In genomic region chr13:41103841-41104525, GRCm38 (mm10) we compare ENCODE assay signal across 32 mouse cellular contexts. TPM values are rescaled to one million over a fixed set of nuclear protein-coding genes. Genes with fewer than 3 reads are reported as not detected.
DNase-seq lines count a peak whose midpoint lies in the region; ATAC-seq and TF ChIP-seq lines count a peak whose summit lies in the region.
"Had no signal": no experiment of that assay in that cellular context is flagged by ENCODE, and none has a peak within 500 bp of the region (broad histone marks: within the 10 kb centered on the region; RNA-seq: fewer than 3 reads in every experiment).

No protein-coding gene starts in this region.

- WGBS in liver, embryonic 16.5 days (ENCODE audit: insufficient replicate concordance) = 58% methylated on average over 12 of the region's 12 CpGs

- H3K9me3 ChIP-seq in MEL (replicated peaks; ENCODE audit: insufficient read depth, low read length) = no peaks in the 10 kb centered on the region
- no peaks in the 10 kb centered on the region for H3K9me3 ChIP-seq in liver, embryonic 16.5 days (replicated peaks; ENCODE audit: control insufficient read depth, low read length)
- H3K9me3 ChIP-seq: embryonic facial prominence, embryonic 12.5 days; forebrain, embryonic 12.5 days; heart, embryonic 15.5 days; hindbrain, embryonic 15.5 days; midbrain, embryonic 13.5 days had no signal

- H3K27ac ChIP-seq in MEL (ENCODE audit: control insufficient read depth, low read depth, low read length) = peak overlapping the region; percentile 1; the same call in 1 of the 2 replicates
- H3K27ac ChIP-seq in liver, embryonic 16.5 days (ENCODE audit: low read length) = peak overlapping the region; percentile 2; the same call in 1 of the 2 replicates
- H3K27ac ChIP-seq: embryonic facial prominence, embryonic 12.5 days; forebrain, embryonic 12.5 days; heart, embryonic 15.5 days; hindbrain, embryonic 15.5 days; kidney, postnatal 0 days; midbrain, embryonic 13.5 days had no signal

- TF ChIP-seq CTCF in MEL (IDR thresholded peaks at IDR 0.05 in 2 of 3, conservative IDR thresholded peaks at IDR 0.05 in 1 of 3; ENCODE audit: control insufficient read depth in 1 of 3, insufficient read depth in 1 of 3, low read depth in 2 of 3, low read length in 3 of 3, poor library complexity in 1 of 3, severe bottlenecking in 1 of 3) = no peak

- H3K79me2 ChIP-seq in MEL (ENCODE audit: control insufficient read depth, insufficient read depth, low read length, poor library complexity) = no peaks in the 10 kb centered on the region

- 0 out of 4 replicates have a peak, but pooled peaks cover 0 to 6% of the 10 kb centered on the region in 2 experiments for H3K4me1 ChIP-seq in MEL (ENCODE audit: control insufficient read depth in 1 of 2, insufficient read depth in 2 of 2, low read length in 2 of 2)
- peaks cover 4% of the 10 kb centered on the region; the same call in 1 of the 2 replicates for H3K4me1 ChIP-seq in liver, embryonic 16.5 days (ENCODE audit: control insufficient read depth, low read depth, low read length)
- H3K4me1 ChIP-seq: embryonic facial prominence, embryonic 12.5 days; forebrain, embryonic 12.5 days; heart, embryonic 15.5 days; hindbrain, embryonic 15.5 days; midbrain, embryonic 13.5 days had no signal

- no peak overlapping the region for H3K4me2 ChIP-seq in liver, embryonic 16.5 days (ENCODE audit: low read depth, low read length)
- H3K4me2 ChIP-seq: embryonic facial prominence, embryonic 12.5 days; forebrain, embryonic 12.5 days; heart, embryonic 15.5 days; hindbrain, embryonic 15.5 days; midbrain, embryonic 13.5 days had no signal

- ATAC-seq in liver, embryonic 16.5 days (ENCODE audit: low read depth) = peak; percentile 92
- no peak for ATAC-seq in activated CD4-positive, CD25-positive, alpha-beta regulatory T cell, adult 4 months
- ATAC-seq: midbrain, embryonic 13.5 days had no signal

- TF ChIP-seq RAD21 in MEL (IDR thresholded peaks at IDR 0.05; ENCODE audit: low read depth, low read length) = no peak

- no peak for TF ChIP-seq EP300 in MEL (IDR thresholded peaks at IDR 0.05; ENCODE audit: low read depth in 1 of 2, low read length in 2 of 2)

- TF ChIP-seq POLR2A in MEL (IDR thresholded peaks at IDR 0.05; ENCODE audit: control insufficient read depth in 1 of 2, insufficient read depth in 1 of 2, low read depth in 1 of 2, low read length in 2 of 2, poor library complexity in 1 of 2) = no peak

- H3K4me3 ChIP-seq in MEL (ENCODE audit: control insufficient read depth in 1 of 2, insufficient read depth in 1 of 2, low read depth in 2 of 2, low read length in 2 of 2) = 0 out of 4 replicates have a peak overlapping the region, but pooled peaks of 1 of the 2 experiments have one; percentile 22
- H3K4me3 ChIP-seq in liver, embryonic 16.5 days (ENCODE audit: low read depth, low read length) = no peak overlapping the region
- H3K4me3 ChIP-seq: embryonic facial prominence, embryonic 12.5 days; erythroblast, embryonic 14.5 days; forebrain, embryonic 12.5 days; heart, embryonic 15.5 days; hindbrain, embryonic 15.5 days; midbrain, embryonic 13.5 days had no signal

- H3K36me3 ChIP-seq in MEL (ENCODE audit: control insufficient read depth in 1 of 2, insufficient read depth in 2 of 2, low read length in 2 of 2) = peaks cover 0 to 3% of the 10 kb centered on the region in 2 experiments; a peak in 1 of 4 replicates
- no peaks in the 10 kb centered on the region for H3K36me3 ChIP-seq in liver, embryonic 16.5 days (ENCODE audit: control insufficient read depth, insufficient read depth)
- H3K36me3 ChIP-seq: embryonic facial prominence, embryonic 12.5 days; forebrain, embryonic 12.5 days; heart, embryonic 15.5 days; hindbrain, embryonic 15.5 days; midbrain, embryonic 13.5 days had no signal

- DNase-seq in MEL (ENCODE audit: low read depth, low spot score) = peak; percentile 58
- DNase-seq in MEL-GATA-1-ER (ENCODE audit: extremely low read depth, low read depth) = peak; percentile 43
- peak; percentile 74 for DNase-seq in liver
- no peak for DNase-seq in layer of hippocampus, postnatal 36 days
- DNase-seq in frontal cortex, adult 2 months (ENCODE audit: extremely low spot score in 1 of 2, low spot score in 1 of 2) = no peak
- DNase-seq: adrenal gland, postnatal 14 days; cerebellum, adult 11 months; cerebellum, postnatal 14 days; gastrocnemius, postnatal 36 days; heart, postnatal 4 days; kidney, adult 2 months; lung, adult 18-20 months; lung, postnatal 14 days; thymus, postnatal 4 days had no signal

- H3K9ac ChIP-seq in MEL (ENCODE audit: control insufficient read depth, low read depth, low read length, poor library complexity, severe bottlenecking) = no peak overlapping the region
- no peak overlapping the region for H3K9ac ChIP-seq in liver, embryonic 16.5 days (ENCODE audit: low read depth, low read length)
- H3K9ac ChIP-seq: embryonic facial prominence, embryonic 12.5 days; forebrain, embryonic 12.5 days; heart, embryonic 15.5 days; hindbrain, embryonic 15.5 days; midbrain, embryonic 13.5 days had no signal

- peaks cover 0 to 2% of the 10 kb centered on the region in 2 experiments; a peak in 1 of 4 replicates for H3K27me3 ChIP-seq in MEL (ENCODE audit: control insufficient read depth in 1 of 2, insufficient read depth in 2 of 2, low read length in 2 of 2)
- no peaks in the 10 kb centered on the region for H3K27me3 ChIP-seq in liver, embryonic 16.5 days (ENCODE audit: control insufficient read depth, insufficient read depth, low read depth, low read length)
- H3K27me3 ChIP-seq: embryonic facial prominence, embryonic 12.5 days; forebrain, embryonic 12.5 days; heart, embryonic 15.5 days; hindbrain, embryonic 15.5 days; midbrain, embryonic 13.5 days had no signal

TF ChIP-seq in MEL, 35 proteins besides CTCF, POLR2A, EP300 and RAD21:
- TF ChIP-seq CHD1 (IDR thresholded peaks at IDR 0.05; ENCODE audit: low read depth, low read length) (no peak), USF2 (IDR thresholded peaks at IDR 0.05; ENCODE audit: borderline replicate concordance in 1 of 2, insufficient read depth in 1 of 2, low read depth in 1 of 2, low read length in 2 of 2) (no peak), ZNF384 (IDR thresholded peaks at IDR 0.05; ENCODE audit: low read depth, low read length) (no peak), NRF1 (IDR thresholded peaks at IDR 0.05; ENCODE audit: insufficient read depth, low read depth, low read length, poor library complexity, severe bottlenecking) (no peak), GATA1 (IDR thresholded peaks at IDR 0.05; ENCODE audit: low read depth, low read length) (no peak), POLR2AphosphoS2 (IDR thresholded peaks at IDR 0.05; ENCODE audit: low read length) (no peak), TAL1 (IDR thresholded peaks at IDR 0.05; ENCODE audit: low read length) (no peak), CHD2 (IDR thresholded peaks at IDR 0.05; ENCODE audit: low read length) (no peak), ZC3H11A (IDR thresholded peaks at IDR 0.05; ENCODE audit: low read depth, low read length) (no peak)

RNA-seq across cellular contexts. Expression of gene Gcm2, which starts 6.9 kb away (rescaled TPM):
- not detected in 2 replicates for total RNA-seq in MEL (2012; rRNA removed)
- not detected for polyA plus RNA-seq in MEL (2012; ENCODE audit: insufficient read depth in 1 of 2, insufficient read length in 2 of 2, low read depth in 1 of 2, low replicate concordance in 2 of 2, missing spikeins in 1 of 2)
- polyA plus RNA-seq in liver, embryonic 16.5 days (2015; fragmentation: Nextera tagmentation; extraction: Ambion mirVana) = not detected in 2 replicates
- polyA plus RNA-seq in activated CD4-positive, CD25-positive, alpha-beta regulatory T cell, adult 4 months (2017; shearing (Covaris generic)) = under 1 TPM in 1 of 2 experiments, not detected in 1; 0.38 TPM
- total RNA-seq in layer of hippocampus, postnatal 36 days (2021) = not detected
- polyA plus RNA-seq in frontal cortex, adult 2 months (2012; rRNA removed) = not detected in 2 replicates
- total RNA-seq: adrenal gland, postnatal 14 days; gastrocnemius, adult 18-20 months; gastrocnemius, postnatal 36 days; heart, postnatal 4 days; layer of hippocampus, postnatal 10 days; megakaryocyte progenitor cell, adult 5-6 weeks; monocyte, adult 5-6 weeks had no signal
- polyA plus RNA-seq: C2C12; erythroblast, embryonic 14.5 days; forebrain, embryonic 12.5 days; heart, embryonic 15.5 days; hindbrain, embryonic 15.5 days; intestine, embryonic 14.5 days; kidney, adult 2 months; kidney, postnatal 0 days; large intestine, adult 2 months; limb, embryonic 11.5 days; midbrain, embryonic 13.5 days had no signal

RNA-seq across cellular contexts. Expression of gene Sycp2l, which starts 10.1 kb away (rescaled TPM):
- not detected in 2 replicates for total RNA-seq in MEL (2012; rRNA removed)
- polyA plus RNA-seq in MEL (2012; ENCODE audit: insufficient read depth in 1 of 2, insufficient read length in 2 of 2, low read depth in 1 of 2, low replicate concordance in 2 of 2, missing spikeins in 1 of 2) = not detected
- not detected in 2 replicates for polyA plus RNA-seq in liver, embryonic 16.5 days (2015; fragmentation: Nextera tagmentation; extraction: Ambion mirVana)
- under 1 TPM in 1 of 2 experiments, not detected in 1; 0.33 TPM for polyA plus RNA-seq in activated CD4-positive, CD25-positive, alpha-beta regulatory T cell, adult 4 months (2017; shearing (Covaris generic))
- not detected for total RNA-seq in layer of hippocampus, postnatal 36 days (2021)
- polyA plus RNA-seq in frontal cortex, adult 2 months (2012; rRNA removed) = 0.06 and 0.16 TPM in 2 replicates
- total RNA-seq: adrenal gland, postnatal 14 days; gastrocnemius, adult 18-20 months; gastrocnemius, postnatal 36 days; heart, postnatal 4 days; megakaryocyte progenitor cell, adult 5-6 weeks; monocyte, adult 5-6 weeks had no signal
- polyA plus RNA-seq: C2C12; erythroblast, embryonic 14.5 days; forebrain, embryonic 12.5 days; heart, embryonic 15.5 days; hindbrain, embryonic 15.5 days; kidney, adult 2 months; kidney, postnatal 0 days; large intestine, adult 2 months; limb, embryonic 11.5 days; midbrain, embryonic 13.5 days; neural tube, embryonic 11.5 days had no signal

RNA-seq across cellular contexts. Expression of gene Mak, which starts 24.5 kb away (rescaled TPM):
- total RNA-seq in MEL (2012; rRNA removed) = not detected in 2 replicates
- polyA plus RNA-seq in MEL (2012; ENCODE audit: insufficient read depth in 1 of 2, insufficient read length in 2 of 2, low read depth in 1 of 2, low replicate concordance in 2 of 2, missing spikeins in 1 of 2) = not detected
- polyA plus RNA-seq in liver, embryonic 16.5 days (2015; fragmentation: Nextera tagmentation; extraction: Ambion mirVana) = 0.08 and 0.11 TPM in 2 replicates
- under 1 TPM in 1 of 2 experiments, not detected in 1; 0.12 TPM for polyA plus RNA-seq in activated CD4-positive, CD25-positive, alpha-beta regulatory T cell, adult 4 months (2017; shearing (Covaris generic))
- 1 to 10 TPM in 1 of 2 experiments, under 1 TPM in 1; 0.52 to 1.0 TPM for total RNA-seq in layer of hippocampus, postnatal 36 days (2021)
- polyA plus RNA-seq in frontal cortex, adult 2 months (2012; rRNA removed) = 1.9 TPM in 2 replicates
- total RNA-seq: adrenal gland, postnatal 14 days; gastrocnemius, adult 18-20 months; gastrocnemius, postnatal 36 days; heart, postnatal 4 days; monocyte, adult 5-6 weeks had no signal
- polyA plus RNA-seq: C2C12; erythroblast, embryonic 14.5 days; kidney, adult 2 months had no signal

Comparison
In these comparisons a context has a peak if more than half of its experiments do, and no peak if none do; other contexts are left out.
1. DNase-seq: peak in MEL (single experiment), MEL-GATA-1-ER (single experiment) and liver (single experiment); none in layer of hippocampus, postnatal 36 days (0 of 2) and frontal cortex, adult 2 months (0 of 2).